Mouse (Mus musculus) midbrain, embryonic 10.5 days (tissue): ENCODE measurements around the gene Mrtfa. TPM values are rescaled to one million over a fixed set of nuclear protein-coding genes. Genes with fewer than 3 reads are reported as not detected.

ENCODE experiments used
- DNase-seq: peaks from one replicate; pipeline ENCODE4 v3.0.0-alpha.2; 2017; ENCODE audit warnings: low spot score
- H3K27ac ChIP-seq: fragments of 300-500 bp; sonication (generic); replicated peaks from 2 replicates; pipeline ENCODE4 v1.5.1; 2016; ENCODE audit warnings: mild to moderate bottlenecking
- H3K27me3 ChIP-seq: fragments of 300-500 bp; sonication (generic); 2 replicates; pipeline ENCODE4 v1.6.1; 2016; ENCODE audit warnings: low read depth, mild to moderate bottlenecking; ENCODE audit not compliant: poor library complexity, severe bottlenecking
- H3K36me3 ChIP-seq: fragments of 300-500 bp; sonication (generic); 2 replicates; pipeline ENCODE4 v1.6.1; 2016; ENCODE audit warnings: mild to moderate bottlenecking, moderate library complexity
- H3K4me1 ChIP-seq: fragments of 300-500 bp; sonication (generic); 2 replicates; pipeline ENCODE4 v1.6.1; 2016
- H3K4me3 ChIP-seq: fragments of 300-500 bp; sonication (generic); 2 replicates; pipeline ENCODE4 v1.5.1; 2016; ENCODE audit warnings: mild to moderate bottlenecking, moderate library complexity
- H3K9me3 ChIP-seq: fragments of 300-500 bp; sonication (generic); replicated peaks from 2 replicates; pipeline ENCODE4 v1.6.1; 2016; ENCODE audit warnings: mild to moderate bottlenecking
- WGBS: fragments of 180-500 bp; shearing (Covaris S2); methylation state at CpG from one replicate; pipeline ENCODE4 v1.1.7; 2016; 5-methylcytosine and 5-hydroxymethylcytosine counted together
- polyA plus RNA-seq: library from polyadenylated mRNA; unstranded; fragments of >200 nt; fragmentation: Nextera tagmentation; extraction: Ambion mirVana; gene quantifications from 2 replicates; pipeline ENCODE4 v1.2.1, GENCODE M21; 2016

The Mrtfa gene
- polyA plus RNA-seq, 1 experiment from 2014 or later: 20.5 TPM

DNA sequence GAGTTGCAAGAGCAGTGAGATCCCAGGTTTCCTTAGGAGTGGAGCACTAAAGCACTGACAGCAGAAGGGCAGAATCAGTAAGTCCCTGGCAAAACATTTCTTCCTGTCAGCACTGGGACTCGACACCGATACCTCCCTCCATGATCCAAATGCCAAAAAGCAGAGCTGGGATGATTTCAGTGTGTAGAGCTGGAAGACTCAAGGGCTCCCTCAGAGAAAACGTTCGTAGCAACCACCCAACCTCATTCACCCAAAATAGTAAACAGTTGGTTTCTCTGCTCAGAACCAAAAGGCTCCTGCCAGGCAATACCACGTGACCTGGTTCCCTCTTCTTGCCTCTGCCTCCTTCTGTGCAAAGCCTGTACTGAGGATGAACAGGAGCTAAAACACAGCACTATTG lies 123.6 kb downstream of the Mrtfa start:
- no peak overlapping the region for H3K4me3 ChIP-seq
- H3K36me3 ChIP-seq: peaks cover 4% of the 10 kb centered on the region; the same call in 1 of the 2 replicates
- H3K27ac ChIP-seq: no peak overlapping the region
- WGBS: 82% methylated on average over 5 of the region's 5 CpGs
- no peaks in the 10 kb centered on the region; the same call in 1 of the 2 replicates for H3K9me3 ChIP-seq
- DNase-seq: no peak
- no peaks in the 10 kb centered on the region for H3K27me3 ChIP-seq
- H3K4me1 ChIP-seq: peaks cover 12% of the 10 kb centered on the region

DNA sequence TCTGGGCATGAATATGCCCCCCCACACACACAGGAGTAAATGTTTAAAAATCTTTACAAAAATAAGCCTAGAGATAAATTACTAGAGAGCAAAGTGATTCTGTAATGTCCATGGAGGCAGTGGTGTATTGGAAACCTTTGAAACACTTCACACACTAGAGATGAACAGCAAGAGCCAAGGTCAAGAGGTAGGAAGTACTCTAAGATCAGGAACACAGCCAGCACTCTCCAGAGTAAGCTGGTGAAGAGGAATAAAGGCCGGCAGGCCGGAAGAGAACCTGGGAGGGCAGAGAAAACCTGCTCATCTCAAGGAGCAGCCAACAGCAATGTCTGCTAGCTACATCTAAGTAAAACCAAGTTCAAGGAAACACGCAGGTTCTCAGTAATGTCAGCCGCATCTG lies 125.9 kb downstream of the Mrtfa start:
- Histone ChIP-seq H3K4me1 (peaks cover 12% of the 10 kb centered on the region), H3K27ac (no peak overlapping the region), H3K36me3 (peaks cover 4% of the 10 kb centered on the region; the same call in 1 of the 2 replicates), H3K9me3 (no peaks in the 10 kb centered on the region; the same call in 1 of the 2 replicates), H3K4me3 (no peak overlapping the region), H3K27me3 (no peaks in the 10 kb centered on the region)
- 94% methylated on average over 4 of the region's 4 CpGs for WGBS
- DNase-seq: no peak

DNA sequence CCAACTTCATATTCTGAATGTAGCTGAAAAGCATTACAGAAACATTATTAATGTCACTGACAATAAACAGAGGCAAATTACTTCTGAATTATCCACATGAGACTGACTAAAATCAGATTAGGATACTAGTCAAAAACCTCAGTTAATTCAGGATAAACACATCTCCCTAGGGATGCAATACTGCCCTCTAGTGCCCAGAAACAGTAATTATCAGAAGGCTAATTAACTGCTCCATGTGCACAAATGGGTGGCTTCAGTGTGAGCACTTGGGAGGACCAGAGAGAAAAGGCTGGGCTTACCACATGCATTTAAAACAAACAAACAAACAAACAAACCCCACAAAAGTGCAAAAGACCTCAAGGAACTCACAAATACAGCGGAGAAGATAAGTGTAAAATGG lies 126.4 kb downstream of the Mrtfa start:
- H3K36me3 ChIP-seq: 0 out of 2 replicates have a peak, but pooled peaks cover under 1% of the 10 kb centered on the region
- H3K27me3 ChIP-seq: no peaks in the 10 kb centered on the region
- peaks cover 12% of the 10 kb centered on the region for H3K4me1 ChIP-seq
- no peak overlapping the region for H3K27ac ChIP-seq
- no peak overlapping the region for H3K4me3 ChIP-seq
- no peak for DNase-seq
- 54% methylated on average over 1 of the region's 1 CpGs for WGBS
- H3K9me3 ChIP-seq: no peaks in the 10 kb centered on the region; the same call in 1 of the 2 replicates

DNA sequence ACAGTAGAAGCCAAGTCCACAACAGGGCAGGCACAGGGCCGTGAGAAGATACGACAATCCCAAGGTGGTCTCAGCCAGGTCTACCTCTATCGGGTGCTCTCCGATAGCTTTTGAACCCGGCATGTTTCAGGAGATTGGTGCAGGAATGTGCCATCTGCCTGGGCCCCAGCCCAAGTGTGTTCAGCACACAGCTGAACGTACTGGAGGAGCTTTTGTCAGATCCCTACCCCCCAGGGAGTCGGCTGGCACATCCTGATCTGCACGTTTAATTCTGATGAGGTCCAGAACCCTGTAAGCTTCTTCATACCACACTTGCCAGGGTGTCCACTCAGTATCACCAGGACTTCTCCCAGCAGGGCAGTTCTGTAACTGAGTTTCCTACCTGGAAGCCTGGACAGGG lies 127.9 kb downstream of the Mrtfa start:
- peak overlapping the region; percentile 33; the same call in 1 of the 2 replicates for H3K27ac ChIP-seq
- 68% methylated on average over 8 of the region's 8 CpGs for WGBS
- no peaks in the 10 kb centered on the region for H3K9me3 ChIP-seq
- H3K36me3 ChIP-seq: no peaks in the 10 kb centered on the region
- no peaks in the 10 kb centered on the region for H3K27me3 ChIP-seq
- H3K4me1 ChIP-seq: peaks cover 12% of the 10 kb centered on the region
- no peak for DNase-seq
- H3K4me3 ChIP-seq: no peak overlapping the region

DNA sequence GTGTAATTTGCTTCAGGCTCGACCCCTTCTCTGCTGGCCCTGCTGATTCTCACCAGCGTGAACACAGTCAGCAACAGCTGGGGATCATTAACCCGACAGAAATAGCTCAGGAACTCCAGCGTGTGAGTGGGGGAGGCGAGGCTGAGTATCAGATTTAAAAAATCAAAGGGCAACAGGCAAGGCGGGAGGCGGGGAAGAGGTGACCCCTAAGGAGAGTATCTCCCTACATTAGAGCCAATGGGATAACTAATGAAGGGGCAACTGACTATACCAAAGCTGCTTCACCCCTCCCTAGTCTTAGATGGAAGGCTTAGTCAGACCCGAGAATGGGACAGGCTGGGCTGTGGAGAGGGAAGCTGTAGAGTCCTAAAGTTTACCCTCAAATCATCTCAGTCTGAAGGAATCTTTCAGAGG lies 128.4 kb downstream of the Mrtfa start:
- H3K4me1 ChIP-seq: peaks cover 12% of the 10 kb centered on the region
- WGBS: 45% methylated on average over 8 of the region's 8 CpGs
- H3K4me3 ChIP-seq: no peak overlapping the region
- H3K27ac ChIP-seq: no peak overlapping the region
- H3K27me3 ChIP-seq: no peaks in the 10 kb centered on the region
- no peaks in the 10 kb centered on the region for H3K9me3 ChIP-seq
- DNase-seq: peak; percentile 33
- no peaks in the 10 kb centered on the region for H3K36me3 ChIP-seq

DNA sequence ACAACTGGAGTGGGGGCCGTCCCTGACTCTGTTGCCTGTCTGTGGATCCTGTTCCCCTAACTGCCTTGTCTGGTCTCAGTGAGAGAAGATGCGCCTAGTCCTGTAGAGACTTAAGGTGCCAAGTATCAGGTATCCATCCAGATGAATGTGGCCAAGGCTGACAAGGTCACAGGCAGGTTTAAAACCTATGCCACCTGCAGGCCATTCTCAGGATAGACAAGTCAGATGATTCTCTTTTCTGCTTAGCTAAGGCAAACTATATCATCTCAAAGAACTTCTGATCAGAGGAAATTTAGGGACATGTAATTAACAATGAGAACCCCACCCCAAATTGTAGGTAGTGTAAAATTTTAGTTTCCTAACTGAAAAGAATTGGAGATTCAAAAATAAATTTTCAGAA lies 129.6 kb downstream of the Mrtfa start:
- Histone ChIP-seq H3K27me3 (no peaks in the 10 kb centered on the region), H3K9me3 (no peaks in the 10 kb centered on the region), H3K36me3 (no peaks in the 10 kb centered on the region), H3K27ac (no peak overlapping the region), H3K4me1 (peaks cover 12% of the 10 kb centered on the region), H3K4me3 (no peak overlapping the region)
- DNase-seq: no peak
- 90% methylated on average over 2 of the region's 2 CpGs for WGBS

DNA sequence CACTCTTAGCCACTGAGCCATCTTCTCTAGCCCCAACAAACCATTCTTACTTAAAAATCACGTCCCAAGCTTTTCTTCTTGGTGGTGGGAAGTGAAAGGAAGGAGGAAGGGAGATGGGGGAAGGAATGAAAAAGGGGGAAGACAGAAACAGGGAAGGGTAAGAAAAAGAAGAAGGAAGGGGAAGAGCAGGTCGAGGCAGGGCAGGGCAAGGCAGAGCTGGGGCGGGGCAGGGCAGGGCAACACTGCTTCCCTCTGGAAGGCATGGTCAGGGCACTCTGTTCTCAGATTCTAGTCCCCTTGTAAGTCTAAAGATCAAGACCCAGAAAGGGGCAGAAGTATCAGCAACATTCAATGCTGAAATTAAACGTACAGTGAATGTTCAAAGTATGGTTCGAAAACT lies 132.8 kb downstream of the Mrtfa start:
- peaks cover 8% of the 10 kb centered on the region for H3K4me1 ChIP-seq
- no peaks in the 10 kb centered on the region for H3K36me3 ChIP-seq
- H3K27ac ChIP-seq: no peak overlapping the region
- no peaks in the 10 kb centered on the region for H3K27me3 ChIP-seq
- no peaks in the 10 kb centered on the region for H3K9me3 ChIP-seq
- H3K4me3 ChIP-seq: no peak overlapping the region
- no peak for DNase-seq
- 95% methylated on average over 5 of the region's 5 CpGs for WGBS

DNA sequence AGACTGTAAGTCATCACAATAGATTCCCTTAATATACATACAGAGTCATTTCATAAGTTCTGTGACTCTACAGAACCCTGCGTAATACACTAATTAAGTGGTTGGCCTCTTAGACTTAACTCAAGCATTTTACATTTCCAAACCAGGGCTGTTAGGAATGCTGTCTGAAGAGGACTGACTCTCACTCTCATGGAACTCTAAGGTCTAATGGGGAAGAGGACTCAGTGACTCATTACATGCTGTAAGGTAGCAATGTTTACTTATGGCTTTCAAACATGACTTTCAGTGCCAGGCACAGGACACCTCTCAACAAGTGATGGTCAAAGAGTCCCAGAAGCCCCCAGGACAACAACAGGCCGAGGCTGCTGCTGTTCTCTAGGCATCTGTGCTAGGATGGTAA lies 135.1 kb downstream of the Mrtfa start:
- Histone ChIP-seq H3K36me3 (no peaks in the 10 kb centered on the region), H3K9me3 (no peaks in the 10 kb centered on the region), H3K27ac (no peak overlapping the region), H3K4me1 (no peaks in the 10 kb centered on the region), H3K4me3 (no peak overlapping the region), H3K27me3 (no peaks in the 10 kb centered on the region)
- no peak for DNase-seq
- WGBS: 93% methylated on average over 2 of the region's 2 CpGs

DNA sequence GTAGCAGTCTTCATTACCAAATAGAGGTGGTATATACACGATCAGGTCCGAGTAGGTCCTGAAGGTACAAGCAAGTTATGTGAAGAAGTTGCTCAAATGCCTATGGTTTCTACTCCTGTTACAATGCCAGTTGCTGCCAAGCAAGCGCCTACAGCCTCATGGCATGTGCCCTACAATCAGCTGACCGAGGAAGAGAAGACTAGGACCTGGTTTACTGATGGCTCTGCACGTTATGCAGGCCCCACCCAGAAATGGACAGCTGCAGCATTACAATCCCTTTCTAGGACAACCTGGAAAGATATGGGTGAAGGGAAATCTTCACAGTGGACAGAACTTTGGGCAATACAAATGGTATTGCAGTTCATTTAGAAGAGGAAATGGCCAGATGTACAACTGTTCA lies 138.1 kb downstream of the Mrtfa start:
- no peaks in the 10 kb centered on the region for H3K27me3 ChIP-seq
- no peaks in the 10 kb centered on the region for H3K36me3 ChIP-seq
- H3K4me1 ChIP-seq: no peaks in the 10 kb centered on the region
- 94% methylated on average over 5 of the region's 5 CpGs for WGBS
- H3K9me3 ChIP-seq: no peaks in the 10 kb centered on the region
- H3K27ac ChIP-seq: no peak overlapping the region
- no peak overlapping the region for H3K4me3 ChIP-seq
- DNase-seq: no peak

DNA sequence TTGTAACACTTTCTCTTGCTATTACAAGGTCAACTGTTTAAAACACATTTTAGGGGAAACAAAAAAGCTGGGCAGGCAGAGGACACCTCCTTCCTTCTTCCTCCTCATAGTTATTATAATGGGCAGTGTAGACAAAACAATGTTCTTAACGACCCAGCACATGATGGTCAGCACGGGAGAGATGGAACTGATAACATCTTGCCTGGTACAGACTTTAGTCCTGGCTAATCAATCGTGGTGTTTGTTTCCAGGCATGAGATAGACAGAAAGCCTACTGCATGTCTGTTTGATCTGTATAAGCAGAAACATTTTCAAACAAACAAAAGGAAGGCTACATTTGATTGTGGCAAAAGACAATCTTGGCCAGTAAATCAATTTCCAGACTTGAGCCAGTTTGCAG lies 140.1 kb downstream of the Mrtfa start:
- Histone ChIP-seq H3K27me3 (no peaks in the 10 kb centered on the region), H3K4me3 (no peak overlapping the region), H3K27ac (no peak overlapping the region), H3K36me3 (no peaks in the 10 kb centered on the region), H3K4me1 (no peaks in the 10 kb centered on the region), H3K9me3 (no peaks in the 10 kb centered on the region)
- WGBS: 64% methylated on average over 3 of the region's 3 CpGs
- DNase-seq: no peak

DNA sequence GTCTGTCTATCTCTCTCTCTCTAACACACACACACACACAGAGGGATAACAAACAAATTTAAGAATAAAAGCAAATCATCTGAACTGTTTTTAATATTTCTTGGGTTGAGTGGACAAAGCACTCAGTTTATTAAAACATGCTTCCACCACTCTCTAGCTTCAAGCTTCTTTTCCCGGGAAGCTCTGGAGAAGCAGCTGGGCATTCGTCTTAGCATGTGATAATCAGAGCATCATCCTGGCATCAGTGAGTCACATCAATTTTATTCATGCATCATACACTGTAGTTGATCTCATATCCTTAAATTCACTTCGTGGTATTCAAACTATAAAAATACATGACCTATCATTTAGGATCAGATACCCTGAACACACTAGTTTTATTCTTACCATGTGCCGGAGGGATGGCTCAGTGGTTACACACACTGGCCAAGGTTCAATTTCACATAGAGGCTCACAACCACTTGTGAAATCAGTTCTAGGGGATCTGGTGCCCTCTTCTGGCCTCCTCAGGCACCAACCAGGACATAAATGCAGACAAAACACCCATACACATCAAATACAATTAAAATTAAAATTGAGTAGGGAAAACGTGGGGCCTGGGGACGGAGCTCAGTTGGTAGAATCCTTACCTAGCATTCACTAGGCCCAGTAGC lies 141.0 kb downstream of the Mrtfa start:
- no peaks in the 10 kb centered on the region for H3K27me3 ChIP-seq
- H3K4me3 ChIP-seq: no peak overlapping the region
- H3K27ac ChIP-seq: no peak overlapping the region
- H3K9me3 ChIP-seq: no peaks in the 10 kb centered on the region
- 78% methylated on average over 6 of the region's 6 CpGs for WGBS
- H3K36me3 ChIP-seq: peaks cover 8% of the 10 kb centered on the region
- DNase-seq: no peak
- no peaks in the 10 kb centered on the region for H3K4me1 ChIP-seq

DNA sequence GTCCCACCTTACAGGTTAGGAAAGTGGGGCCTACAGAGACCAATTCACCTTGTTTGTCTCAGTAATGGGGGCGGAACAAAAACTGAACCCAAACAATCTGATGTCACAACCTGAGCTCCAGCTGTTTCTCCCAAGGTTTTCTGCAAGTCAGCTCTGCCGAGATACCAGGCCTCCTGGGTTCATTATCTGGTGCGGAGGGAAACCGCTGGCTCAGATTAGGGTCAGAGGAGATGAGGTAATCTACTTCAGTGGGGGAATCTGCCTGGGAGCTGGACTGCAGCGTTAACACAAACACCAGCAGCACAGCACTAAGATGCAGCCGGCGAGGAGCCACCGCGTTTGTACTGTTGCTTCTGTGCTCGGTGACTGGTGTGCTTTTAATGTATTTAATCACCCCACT lies 143.1 kb downstream of the Mrtfa start:
- H3K9me3 ChIP-seq: no peaks in the 10 kb centered on the region
- no peaks in the 10 kb centered on the region for H3K27me3 ChIP-seq
- peaks cover 3% of the 10 kb centered on the region for H3K4me1 ChIP-seq
- WGBS: 59% methylated on average over 10 of the region's 10 CpGs
- H3K4me3 ChIP-seq: no peak overlapping the region
- peaks cover 13% of the 10 kb centered on the region for H3K36me3 ChIP-seq
- H3K27ac ChIP-seq: no peak overlapping the region; the same call in 1 of the 2 replicates
- no peak for DNase-seq

DNA sequence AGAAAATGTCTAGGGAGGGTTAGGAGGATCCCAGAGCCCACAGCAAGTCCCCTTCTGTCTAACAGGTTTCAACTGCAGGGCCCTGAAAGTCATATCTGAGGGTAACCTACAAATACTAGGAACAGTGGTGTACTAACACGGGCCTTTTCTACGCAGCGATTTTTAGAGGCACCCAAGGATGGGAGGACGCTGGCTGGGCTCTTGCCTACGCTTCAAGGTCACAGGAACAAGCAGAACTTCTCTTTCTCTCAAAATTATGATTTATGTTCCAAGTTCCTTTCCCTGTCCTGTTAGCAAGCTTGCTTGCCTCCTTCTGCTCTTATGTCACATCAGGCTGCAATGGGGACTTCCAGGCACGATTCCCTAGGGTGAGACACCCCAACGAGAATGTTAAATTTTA lies 144.5 kb downstream of the Mrtfa start:
- no peaks in the 10 kb centered on the region for H3K9me3 ChIP-seq
- no peaks in the 10 kb centered on the region for H3K27me3 ChIP-seq
- H3K4me3 ChIP-seq: no peak overlapping the region
- H3K27ac ChIP-seq: no peak overlapping the region
- DNase-seq: no peak
- peaks cover 13% of the 10 kb centered on the region for H3K36me3 ChIP-seq
- WGBS: 96% methylated on average over 7 of the region's 7 CpGs
- H3K4me1 ChIP-seq: peaks cover 12% of the 10 kb centered on the region

DNA sequence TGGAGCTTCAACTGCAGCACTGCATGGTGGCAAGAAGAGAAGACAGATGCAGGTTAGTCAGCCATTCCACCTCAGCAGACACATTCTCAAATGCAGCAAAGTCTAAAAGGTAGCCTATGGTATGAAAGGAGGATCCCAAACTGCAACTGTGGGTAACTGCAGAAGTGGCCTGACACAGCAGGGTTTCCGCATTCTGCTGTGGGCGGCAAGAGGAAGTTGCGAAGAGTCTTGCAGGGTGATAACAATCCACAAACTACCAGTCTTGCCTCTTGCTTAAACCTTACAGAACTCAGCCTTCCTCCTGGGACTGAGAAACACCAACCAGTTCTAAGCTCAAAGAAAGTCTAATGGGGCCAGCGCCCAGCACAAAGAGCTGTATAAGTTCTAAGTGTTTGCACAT lies 145.2 kb downstream of the Mrtfa start:
- H3K36me3 ChIP-seq: peaks cover 13% of the 10 kb centered on the region
- H3K9me3 ChIP-seq: no peaks in the 10 kb centered on the region
- WGBS: 90% methylated on average over 4 of the region's 4 CpGs
- peaks cover 12% of the 10 kb centered on the region for H3K4me1 ChIP-seq
- no peak for DNase-seq
- H3K27ac ChIP-seq: no peak overlapping the region
- no peaks in the 10 kb centered on the region for H3K27me3 ChIP-seq
- no peak overlapping the region for H3K4me3 ChIP-seq
